Mouse (Mus musculus) ovary, adult 18-20 months (tissue): ENCODE measurements around the gene Sostdc1.

Experiments used
- DNase-seq: peaks from one replicate; pipeline ENCODE4 v3.0.0; 2022; ENCODE audit warnings: low spot score, mixed read lengths

Sostdc1 gene

DNA sequence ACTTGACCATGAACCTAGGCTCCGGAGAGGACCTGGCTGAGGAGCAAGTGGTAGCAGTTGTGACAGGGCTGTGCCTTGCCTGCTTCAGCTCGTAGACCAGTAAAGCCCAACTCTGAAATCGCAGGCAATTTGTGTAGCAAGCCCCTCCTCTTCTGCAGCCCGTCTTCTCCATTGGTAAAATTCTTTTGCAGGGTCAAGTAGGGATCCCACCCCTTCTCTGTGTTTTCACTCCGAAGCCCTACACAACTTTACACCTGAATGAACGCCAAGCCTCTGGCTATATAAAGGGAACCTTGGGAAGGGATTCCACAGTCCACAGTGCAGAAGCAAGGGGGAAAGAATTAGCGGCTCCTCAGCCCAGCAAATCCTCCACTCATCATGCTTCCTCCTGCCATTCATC is at the start of gene Sostdc1:
Gene Sostdc1, plus strand, starts transcription at position 224 of the 400 bp plus-strand sequence.
- no peak for DNase-seq

DNA sequence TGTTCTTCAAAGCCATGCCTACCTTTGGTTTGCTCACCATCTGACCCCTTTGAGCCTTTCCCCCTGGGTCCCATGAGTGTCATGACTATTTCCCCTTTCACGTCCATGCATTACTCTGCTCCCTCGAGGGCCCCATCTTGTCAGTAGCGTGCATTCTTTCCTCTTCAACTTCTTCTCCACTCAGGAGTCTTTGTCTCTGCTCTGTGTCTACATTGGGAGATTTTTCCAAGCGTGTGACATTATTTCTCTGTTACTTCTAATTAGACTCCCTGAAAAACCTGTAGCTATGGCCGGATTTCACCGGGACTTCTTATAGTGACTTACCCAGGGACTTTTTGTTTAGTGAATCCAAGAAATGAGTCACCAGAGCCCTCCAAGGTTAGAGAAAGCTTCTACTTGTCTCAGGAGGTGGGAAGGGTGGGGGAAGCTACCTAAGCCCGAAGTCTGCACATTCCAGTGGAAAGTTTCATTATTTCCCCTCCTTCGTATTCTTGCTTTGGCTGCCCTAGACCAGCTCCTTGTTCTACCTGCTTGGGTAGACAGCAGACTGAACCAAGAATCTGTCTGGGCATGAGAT is 46.2 kb upstream of the Sostdc1 start:
- DNase-seq, result no peak

DNA sequence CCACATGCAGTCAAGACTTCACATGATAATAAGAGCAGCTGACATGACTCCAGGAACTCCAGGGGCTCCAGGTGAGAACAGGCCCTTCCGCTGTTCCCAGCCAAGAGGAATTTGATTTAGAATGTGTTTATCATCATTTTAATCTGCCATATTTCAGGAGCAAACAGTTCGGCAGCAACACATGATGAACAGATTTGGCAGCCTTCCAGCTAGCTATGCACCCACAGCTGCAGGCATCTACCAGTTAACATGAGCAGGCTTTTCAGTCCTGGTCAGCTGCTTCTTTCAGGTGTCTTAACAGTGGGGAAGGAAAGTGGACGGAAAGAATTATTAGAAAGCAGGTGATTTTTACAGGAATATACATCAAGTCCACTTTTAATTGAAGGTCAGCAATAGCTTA is 39.1 kb upstream of the Sostdc1 start:
- no peak for DNase-seq

DNA sequence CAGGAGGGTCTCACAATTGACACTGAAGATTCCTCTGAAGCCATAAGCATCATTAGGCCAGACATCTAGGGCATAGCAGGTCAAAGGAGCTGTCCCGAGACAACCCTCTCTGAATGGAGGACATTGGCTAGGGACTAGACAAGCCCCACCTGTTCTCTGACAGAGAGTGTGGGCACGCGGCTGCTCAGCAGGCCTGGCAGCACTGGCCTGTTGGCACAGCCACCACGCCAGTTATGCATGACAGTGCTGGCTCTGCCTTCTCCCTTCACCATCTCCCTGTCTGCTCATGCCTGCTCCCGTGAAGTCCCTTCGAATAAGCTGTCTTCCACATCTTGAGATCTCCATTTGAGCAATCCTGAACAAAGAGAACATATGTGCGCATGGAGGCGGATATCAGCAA is 24.3 kb upstream of the Sostdc1 start:
- DNase-seq, result no peak

DNA sequence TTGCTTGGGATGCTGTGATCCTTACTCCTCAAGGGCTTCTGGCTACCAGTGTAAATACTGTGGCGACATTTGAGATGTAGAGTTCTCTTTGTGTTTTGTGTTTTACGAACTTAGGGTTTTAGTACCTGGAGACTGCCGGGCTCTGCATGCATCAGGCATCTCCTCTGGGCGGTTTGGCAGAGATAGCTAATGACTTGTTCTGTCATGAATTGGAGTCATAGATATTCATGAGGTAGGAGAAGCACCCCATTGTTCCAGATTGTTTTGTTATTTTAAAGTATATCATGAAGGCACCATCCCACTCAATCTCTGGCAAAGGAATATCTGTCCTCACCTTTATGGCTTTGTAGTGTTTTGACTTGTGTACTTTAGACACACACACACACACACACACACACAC is 23.5 kb upstream of the Sostdc1 start:
- no peak for DNase-seq

DNA sequence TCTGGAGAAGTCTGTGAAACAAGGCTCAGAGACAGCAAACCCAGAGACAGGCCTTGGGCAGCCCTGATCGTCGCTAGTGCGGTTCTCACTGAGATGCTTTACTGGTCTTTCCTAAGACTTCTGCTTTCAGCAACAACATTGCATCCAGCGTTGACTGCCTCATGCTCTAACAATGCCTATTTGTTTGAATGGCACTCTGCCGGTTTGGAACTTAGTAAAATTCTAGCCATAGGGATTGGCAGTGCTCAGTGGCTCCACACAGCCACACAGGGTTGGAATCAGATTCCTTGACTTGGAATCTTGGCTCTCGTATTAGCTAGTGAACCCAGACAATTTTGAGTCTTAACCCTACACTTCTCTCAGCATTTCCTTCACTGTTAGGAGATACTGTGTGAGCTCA is 22.6 kb upstream of the Sostdc1 start:
- DNase-seq, result no peak

DNA sequence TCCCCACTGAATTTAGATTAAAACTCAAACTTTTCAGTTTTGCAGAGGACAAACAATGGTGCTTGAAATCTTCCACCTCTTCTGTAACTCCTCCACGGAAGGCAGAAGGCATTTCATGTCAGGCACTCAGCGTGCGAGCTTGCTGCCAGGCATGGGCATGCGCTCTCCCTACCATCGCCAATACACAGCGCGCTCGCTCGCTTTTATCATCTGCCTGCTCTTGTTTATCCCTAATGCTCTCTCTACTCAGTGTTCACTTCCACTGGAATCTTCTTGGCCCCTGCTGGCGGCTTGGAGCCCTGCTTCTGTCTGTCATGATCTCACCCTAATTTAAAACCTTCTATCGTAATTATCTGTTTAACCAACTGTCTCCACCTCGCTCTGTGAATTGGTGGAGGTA is 11.6 kb upstream of the Sostdc1 start:
- DNase-seq, result no peak

DNA sequence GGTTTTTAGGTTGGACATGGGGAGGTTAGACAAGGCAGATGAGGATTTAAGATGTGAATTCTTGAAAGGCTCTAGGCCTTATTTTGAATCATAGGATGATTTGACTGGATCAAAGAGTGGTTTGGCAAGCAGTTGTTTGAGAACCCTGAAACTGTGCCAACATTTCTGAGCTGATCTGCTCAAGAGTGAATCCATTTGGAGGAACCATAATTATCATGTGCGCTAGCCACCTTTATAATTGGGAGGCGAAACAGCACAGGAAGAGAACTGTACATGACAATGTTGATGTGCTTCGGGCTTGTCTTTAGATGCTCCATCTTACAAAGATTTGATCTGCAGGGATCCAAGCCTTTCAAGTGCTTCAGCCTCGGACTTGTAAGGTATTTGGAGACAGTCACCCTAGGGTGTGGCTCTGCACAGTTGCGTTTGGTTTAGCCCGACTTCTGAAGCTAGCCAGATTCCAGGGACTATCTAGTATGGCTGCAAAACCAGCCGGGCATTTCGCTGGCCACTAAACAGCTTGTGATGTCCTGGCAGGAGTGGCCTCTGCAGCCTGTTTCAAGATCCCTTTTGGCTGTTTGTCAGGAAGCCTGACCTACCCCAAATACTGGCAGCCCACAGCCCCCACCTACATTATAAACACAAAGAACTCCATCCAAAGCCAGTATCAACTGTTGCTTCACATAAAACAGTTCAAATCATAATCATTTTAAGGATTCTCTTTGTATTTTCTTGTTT is 10.9 kb upstream of the Sostdc1 start:
- DNase-seq, result no peak

DNA sequence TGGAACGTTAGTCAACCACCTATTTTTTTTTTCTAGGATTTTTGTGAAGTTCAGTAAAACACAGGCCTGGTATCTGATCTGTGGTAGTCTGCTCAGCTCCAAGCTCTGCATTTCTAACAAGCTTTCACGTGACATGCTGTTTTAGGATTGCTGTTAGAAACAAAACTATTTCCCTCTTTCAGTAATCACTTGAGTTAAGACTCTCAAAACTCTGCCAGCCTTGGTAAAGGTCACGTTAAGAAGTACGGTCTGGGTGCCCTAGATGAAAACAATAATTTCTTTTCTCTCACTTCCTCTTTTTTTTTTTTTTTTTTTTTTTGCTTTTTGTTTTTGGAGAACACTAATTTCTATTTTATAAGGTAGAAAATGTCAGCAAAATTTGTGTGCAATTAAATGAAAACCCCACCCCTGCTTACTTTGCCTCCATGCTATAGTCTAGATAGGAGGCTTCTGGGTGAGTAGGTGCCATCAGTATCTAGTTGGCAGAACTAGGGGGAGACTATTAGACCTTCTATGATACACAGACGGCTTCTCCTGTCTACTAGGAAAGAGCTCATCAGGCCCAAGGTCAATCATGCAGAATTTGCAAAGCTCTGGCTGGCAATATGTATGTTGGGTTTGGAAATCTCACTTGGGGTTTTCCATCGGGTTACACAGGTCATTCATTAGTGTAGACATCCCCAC is 5.1 kb upstream of the Sostdc1 start:
- DNase-seq, result no peak

DNA sequence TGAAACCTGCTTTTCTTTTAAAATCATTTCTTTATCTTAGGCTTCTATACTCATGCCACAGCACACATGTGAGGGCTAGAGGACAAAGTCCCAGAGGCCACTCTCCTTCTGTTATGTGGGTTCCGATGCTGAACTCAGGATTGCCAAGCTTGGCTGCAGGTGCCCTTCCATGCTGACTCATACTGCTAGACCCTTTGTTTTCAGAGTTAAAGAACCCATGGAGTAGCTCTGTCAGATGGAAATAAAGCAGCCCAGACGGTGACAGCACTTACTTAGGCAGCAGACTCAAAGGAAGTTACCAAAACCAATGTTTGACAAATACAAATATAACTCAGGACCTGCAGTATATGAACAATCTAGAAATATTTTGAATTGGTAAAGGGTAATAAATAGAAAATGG is 924 bp upstream of the Sostdc1 start:
- no peak for DNase-seq

DNA sequence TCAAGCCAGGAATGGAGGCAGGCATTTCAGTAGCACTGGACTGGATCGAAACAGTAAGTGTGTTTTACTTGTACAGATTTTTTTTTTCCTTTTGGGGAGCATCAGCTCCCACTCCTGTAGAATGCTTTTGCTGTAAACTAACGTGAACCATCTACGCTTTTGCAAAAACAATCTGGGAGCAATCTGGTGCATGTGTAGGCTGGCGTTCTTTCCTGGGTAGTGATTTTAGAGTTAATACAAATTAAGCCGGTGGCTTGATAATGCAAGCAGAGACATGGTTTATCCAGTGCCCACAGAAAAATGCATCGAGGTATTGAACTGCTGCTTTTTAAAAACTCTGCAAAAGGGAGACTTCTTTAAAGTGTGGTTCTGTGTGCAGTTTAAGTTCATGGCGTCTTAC is 507 bp downstream of the Sostdc1 start:
- DNase-seq, result no peak

DNA sequence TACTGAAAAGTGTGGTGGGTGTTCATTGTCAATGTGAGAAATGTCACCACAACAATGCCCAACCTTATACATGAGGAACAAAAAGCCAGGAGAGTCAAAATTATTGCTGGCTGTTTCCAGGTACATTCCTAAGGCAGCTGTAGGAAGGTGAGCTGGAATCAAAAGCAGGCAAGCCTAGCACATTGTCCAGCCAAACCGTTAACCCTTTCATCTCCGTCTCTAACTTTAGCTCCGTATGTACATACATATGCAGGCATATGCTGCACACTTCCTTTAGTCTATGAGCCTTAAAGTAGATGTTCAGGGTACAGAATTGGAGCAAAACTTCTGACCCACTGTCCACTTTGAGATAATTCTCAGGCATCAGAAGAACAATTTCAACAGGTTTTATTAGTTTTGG is 1.6 kb downstream of the Sostdc1 start:
- DNase-seq, result no peak

DNA sequence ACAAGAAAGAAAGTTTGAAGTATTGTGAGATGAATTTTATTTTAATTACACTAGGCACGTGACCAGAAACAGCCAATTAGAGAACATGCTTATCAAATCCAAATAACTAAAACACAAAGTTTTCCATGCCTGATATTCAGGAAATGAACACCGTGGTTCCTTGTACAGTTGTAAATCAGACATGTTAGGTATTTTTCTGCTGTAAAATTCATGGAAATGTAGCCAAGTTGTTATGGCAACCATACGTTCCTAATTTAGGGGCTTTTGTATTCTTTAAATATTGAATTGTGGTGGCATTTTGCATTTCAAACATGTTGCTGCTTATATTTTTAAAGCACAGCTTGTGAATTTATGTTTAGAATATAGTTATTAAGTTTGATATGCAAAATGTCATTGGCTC is 2.1 kb downstream of the Sostdc1 start:
- no peak for DNase-seq

DNA sequence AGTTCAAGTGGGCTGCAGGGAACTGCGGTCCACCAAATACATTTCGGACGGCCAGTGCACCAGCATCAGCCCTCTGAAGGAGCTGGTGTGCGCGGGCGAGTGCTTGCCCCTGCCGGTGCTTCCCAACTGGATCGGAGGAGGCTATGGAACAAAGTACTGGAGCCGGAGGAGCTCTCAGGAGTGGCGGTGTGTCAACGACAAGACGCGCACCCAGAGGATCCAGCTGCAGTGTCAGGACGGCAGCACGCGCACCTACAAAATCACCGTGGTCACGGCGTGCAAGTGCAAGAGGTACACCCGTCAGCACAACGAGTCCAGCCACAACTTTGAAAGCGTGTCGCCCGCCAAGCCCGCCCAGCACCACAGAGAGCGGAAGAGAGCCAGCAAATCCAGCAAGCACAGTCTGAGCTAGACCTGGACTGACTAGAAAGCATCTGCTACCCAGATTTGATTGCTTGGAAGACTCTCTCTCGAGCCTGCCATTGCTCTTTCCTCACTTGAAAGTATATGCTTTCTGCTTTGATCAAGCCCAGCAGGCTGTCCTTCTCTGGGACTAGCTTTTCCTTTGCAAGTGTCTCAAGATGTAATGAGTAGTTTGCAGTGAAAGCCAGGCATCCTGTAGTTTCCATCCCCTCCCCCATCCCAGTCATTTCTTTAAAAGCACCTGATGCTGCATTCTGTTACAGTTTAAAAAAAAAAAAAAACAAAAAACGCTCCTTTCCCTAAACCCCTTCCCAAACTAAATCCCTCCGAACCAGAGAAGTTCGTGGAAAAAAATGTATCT is 3.3 kb downstream of the Sostdc1 start:
- peak; percentile 4 for DNase-seq

DNA sequence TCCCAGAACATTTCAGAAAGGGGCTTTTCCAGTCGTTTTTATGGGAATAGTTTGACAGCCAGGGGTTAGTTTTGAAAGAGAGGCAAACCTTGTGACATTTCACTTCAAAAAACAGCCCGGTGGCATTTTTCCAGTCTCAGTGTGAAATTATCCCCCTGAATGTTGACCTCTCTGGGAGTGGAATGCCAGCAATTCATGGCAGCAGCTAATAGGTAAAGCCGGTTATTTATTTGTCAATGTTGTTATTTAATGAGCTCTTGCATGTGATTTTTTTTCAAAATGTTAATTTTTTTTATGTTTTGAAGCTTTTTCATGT is 3.8 kb downstream of the Sostdc1 start:
- DNase-seq, result no peak

DNA sequence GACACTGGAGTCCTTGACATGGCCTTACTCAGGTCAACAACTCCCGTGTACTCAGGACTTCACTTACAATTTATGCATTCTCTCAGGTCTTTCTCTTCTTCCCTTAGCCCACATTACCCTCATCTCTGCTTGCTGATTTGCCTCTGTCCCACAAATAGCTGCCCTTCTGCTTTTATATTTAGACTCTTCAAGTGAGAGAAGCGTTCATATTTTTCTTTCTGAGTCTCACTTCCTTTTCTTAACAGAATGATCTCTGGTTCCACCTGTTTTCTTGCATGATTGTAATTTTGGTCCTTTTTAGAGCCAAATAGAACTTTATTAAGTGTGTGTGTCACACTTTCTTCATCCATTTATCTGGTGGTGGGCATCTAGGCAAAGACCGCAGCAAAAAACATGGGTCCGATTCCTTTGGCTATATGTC is 12.2 kb downstream of the Sostdc1 start:
- no peak for DNase-seq

DNA sequence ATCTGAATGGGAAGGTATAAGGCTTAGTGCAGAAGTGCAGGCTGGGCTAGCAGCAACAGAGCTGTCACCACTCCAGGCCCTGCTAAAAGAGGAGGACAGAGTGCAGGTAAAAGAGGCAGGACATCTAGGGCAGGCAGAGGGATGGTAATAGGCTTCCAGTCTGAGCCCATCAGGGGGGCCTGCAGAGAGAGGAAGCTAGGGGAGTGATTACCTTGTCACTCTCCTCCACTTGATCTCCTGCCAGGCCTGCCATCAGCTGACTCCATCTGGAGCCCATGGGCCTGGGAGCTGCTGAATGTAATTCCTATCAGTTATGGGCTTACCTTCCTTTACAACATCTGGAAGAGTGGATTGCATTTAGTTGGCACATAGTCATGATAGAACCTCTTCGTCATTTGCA is 18.7 kb downstream of the Sostdc1 start:
- no peak for DNase-seq

DNA sequence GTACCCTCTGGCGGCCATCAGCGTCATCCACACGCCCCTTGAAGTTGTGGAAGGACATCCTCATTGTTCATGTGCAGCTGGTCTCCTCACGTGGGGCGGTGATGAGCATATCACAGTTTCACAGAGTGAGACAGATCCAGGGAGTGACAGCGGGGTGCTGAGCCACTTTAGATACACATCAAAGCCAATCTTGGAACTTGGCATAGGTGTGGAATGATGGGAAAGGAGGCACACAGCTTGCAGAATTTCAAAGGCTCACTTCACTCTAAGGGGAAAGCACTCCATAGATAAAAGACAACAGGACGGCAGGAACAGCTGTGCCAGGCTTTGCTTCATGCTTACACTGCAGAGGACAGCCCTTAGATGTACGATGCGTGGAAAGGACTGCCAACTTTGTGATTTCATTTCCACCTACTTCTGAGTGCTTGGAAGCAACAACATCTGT is 19.9 kb downstream of the Sostdc1 start:
- DNase-seq, result no peak

DNA sequence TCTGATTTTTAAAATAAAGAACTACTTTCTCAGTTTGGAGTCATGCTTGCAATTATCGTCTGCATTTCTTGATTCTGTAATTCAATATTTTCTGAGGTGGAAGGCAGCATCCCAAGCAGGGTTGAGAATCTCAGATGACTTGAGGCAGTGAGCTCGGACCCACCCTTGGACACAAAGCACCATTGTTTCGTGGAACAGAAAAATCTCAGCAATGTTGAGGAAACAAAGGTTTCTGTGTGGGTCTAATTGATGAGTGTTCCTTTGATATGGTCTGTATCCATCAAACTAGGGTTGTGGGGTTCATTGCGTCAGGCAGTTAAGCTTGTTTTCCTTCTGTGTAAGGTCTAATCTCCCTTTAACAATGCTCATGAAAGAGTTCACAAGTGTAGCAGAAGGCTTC is 30.2 kb downstream of the Sostdc1 start:
- DNase-seq, result no peak

DNA sequence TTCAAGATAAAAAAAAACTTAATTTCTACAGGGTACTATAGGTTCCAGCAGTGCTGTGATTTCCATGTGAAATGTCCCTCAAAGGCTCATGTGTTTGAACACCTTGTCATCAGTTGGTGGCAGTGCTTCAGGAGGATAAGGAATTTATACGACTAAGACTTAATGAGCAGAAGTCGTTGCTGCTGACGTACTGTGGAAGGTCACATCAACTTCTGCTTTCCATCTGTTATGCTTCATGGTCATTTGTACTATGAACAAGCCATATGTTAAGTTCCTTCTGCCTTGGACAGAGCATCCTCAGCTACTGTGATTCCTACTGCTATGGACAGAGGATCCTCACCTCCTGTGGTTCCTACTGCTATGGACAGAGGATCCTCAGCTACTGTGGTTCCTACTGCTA is 46.1 kb downstream of the Sostdc1 start:
- DNase-seq, result no peak

DNA sequence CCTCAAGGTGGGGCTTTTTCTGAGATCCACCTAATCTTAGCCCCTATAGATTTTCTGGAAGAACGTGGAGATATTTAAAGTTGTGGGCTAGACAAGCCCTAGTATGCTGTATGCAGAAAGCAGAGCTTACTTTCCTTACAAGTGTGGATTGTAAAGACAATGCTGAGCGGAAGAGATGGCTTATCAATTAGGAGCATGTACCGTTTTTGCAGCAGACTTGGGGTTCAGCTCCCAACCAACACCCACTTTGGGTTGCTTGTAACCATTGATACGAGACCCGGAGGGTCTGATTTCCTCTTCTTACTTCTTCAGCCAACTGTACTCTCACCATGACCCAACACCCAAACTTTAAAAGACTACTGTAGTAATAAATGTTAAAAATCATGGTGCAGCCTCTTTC is 46.8 kb downstream of the Sostdc1 start:
- no peak for DNase-seq

DNA sequence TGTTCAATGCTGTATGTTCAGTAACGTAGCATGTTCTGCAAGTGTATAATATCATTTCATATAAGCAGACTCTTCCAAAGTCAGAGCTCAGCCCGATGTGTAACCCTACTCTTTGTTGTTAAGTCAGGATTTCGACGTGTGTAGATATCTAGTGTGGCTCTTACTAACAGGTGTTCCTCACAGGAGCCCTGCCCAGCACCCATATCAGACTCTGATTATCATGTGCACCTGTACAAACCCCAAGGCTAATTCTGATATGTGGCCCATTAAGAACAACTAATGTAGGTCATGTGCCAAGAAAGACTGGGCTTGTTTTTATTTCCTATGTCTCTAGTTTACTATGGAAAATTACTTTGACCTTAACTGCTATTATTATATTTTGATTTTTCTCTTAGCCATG is 50.1 kb downstream of the Sostdc1 start:
- no peak for DNase-seq
